Mouse (Mus musculus): ENCODE results near the gene Wrap53.

GRCm38 (mm10) chr11:69552622-69553340, 27.3 kb downstream of the Wrap53 start:
- TF ChIP-seq HCFC1 (IDR thresholded peaks at IDR 0.05; ENCODE audit: low read depth, low read length) (no peak), NELFE (IDR thresholded peaks at IDR 0.05; ENCODE audit: low read depth, low read length) (no peak), ZC3H11A (IDR thresholded peaks at IDR 0.05; ENCODE audit: low read depth, low read length) (no peak), CTCF (IDR thresholded peaks at IDR 0.05 in 2 of 3, conservative IDR thresholded peaks at IDR 0.05 in 1 of 3; ENCODE audit: control insufficient read depth in 1 of 3, insufficient read depth in 1 of 3, low read depth in 2 of 3, low read length in 3 of 3, poor library complexity in 1 of 3, severe bottlenecking in 1 of 3) (no peak), ETS1 (IDR thresholded peaks at IDR 0.05; ENCODE audit: low read depth, low read length) (no peak), GATA1 (IDR thresholded peaks at IDR 0.05; ENCODE audit: low read depth, low read length) (no peak), ELF1 (IDR thresholded peaks at IDR 0.05; ENCODE audit: low read depth, low read length) (no peak), MAFK (IDR thresholded peaks at IDR 0.05; ENCODE audit: borderline replicate concordance, low read depth, low read length) (no peak), TCF12 (IDR thresholded peaks at IDR 0.05; ENCODE audit: low read depth, low read length) (no peak)

Data from MEL (cell line).